Mouse (Mus musculus) limb, embryonic 15.5 days (tissue): Measurements from ENCODE around the gene Slain1. TPM values are rescaled to one million over a fixed set of nuclear protein-coding genes. Genes with fewer than 3 reads are reported as not detected.

ENCODE experiments used
- ATAC-seq: fragments of 200-750 bp; cut with Nextera tagmentation; 2 replicates; pipeline ENCODE4 v1.8.0; 2017; ENCODE audit warnings: low read depth, moderate TSS enrichment; ENCODE audit not compliant: insufficient number of reproducible peaks, low FRiP score, low TSS enrichment
- H3K27ac ChIP-seq: fragments of 300-500 bp; sonication (generic); 2 replicates; pipeline ENCODE4 v1.5.1; 2015; ENCODE audit warnings: moderate library complexity, mild to moderate bottlenecking, inconsistent platforms
- H3K27me3 ChIP-seq: fragments of 300-500 bp; sonication (generic); 2 replicates; pipeline ENCODE4 v1.6.1; 2015; ENCODE audit warnings: inconsistent platforms
- H3K36me3 ChIP-seq: fragments of 300-500 bp; sonication (generic); 2 replicates; pipeline ENCODE4 v1.6.1; 2015; ENCODE audit warnings: inconsistent platforms
- H3K4me1 ChIP-seq: fragments of 300-500 bp; sonication (generic); 2 replicates; pipeline ENCODE4 v1.6.1; 2015; ENCODE audit warnings: inconsistent platforms
- H3K4me2 ChIP-seq: fragments of 300-500 bp; sonication (generic); 2 replicates; pipeline ENCODE4 v1.6.1; 2015; ENCODE audit warnings: mild to moderate bottlenecking, inconsistent platforms
- H3K4me3 ChIP-seq: fragments of 300-500 bp; sonication (generic); 2 replicates; pipeline ENCODE4 v1.5.1; 2015; ENCODE audit warnings: mild to moderate bottlenecking, inconsistent platforms
- H3K9ac ChIP-seq: fragments of 300-500 bp; sonication (generic); 2 replicates; pipeline ENCODE4 v1.6.1; 2015; ENCODE audit warnings: inconsistent platforms
- H3K9me3 ChIP-seq: fragments of 300-500 bp; sonication (generic); 2 replicates; pipeline ENCODE4 v1.6.1; 2016; ENCODE audit warnings: inconsistent platforms
- WGBS: fragments of 180-500 bp; shearing (Covaris S2); methylation state at CpG from one replicate; pipeline ENCODE4 v1.1.7; 2015; 5-methylcytosine and 5-hydroxymethylcytosine counted together
- polyA plus RNA-seq: library from polyadenylated mRNA; unstranded; fragments of >200 nt; fragmentation: Nextera tagmentation; extraction: Ambion mirVana; gene quantifications from 2 replicates; pipeline ENCODE4 v1.2.1, GENCODE M21; 2015

Slain1 gene
- polyA plus RNA-seq, 1 experiment from 2014 or later, result 1.3 TPM

DNA sequence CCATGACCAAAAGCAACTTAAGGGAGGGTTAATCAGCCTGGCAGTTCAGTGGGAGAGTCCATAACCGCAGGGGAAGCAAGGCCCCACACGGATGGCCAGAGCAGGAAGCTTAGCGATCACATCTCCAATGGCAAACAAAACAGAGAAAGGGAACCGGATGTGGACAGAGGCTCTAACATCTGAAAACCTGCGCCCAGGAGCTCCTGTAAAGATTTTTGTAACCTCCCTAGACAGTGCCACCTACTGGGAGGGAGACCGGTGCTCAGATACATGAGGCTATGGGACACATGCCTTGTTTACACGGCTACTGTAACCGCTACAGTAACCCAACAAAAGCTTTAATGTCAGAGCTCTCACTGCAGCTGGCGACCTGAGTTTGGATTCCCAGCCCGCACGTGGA lies 59.2 kb downstream of the Slain1 start:
- Histone ChIP-seq H3K36me3 (no peaks in the 10 kb centered on the region), H3K27me3 (no peaks in the 10 kb centered on the region), H3K27ac (no peak overlapping the region), H3K4me1 (no peaks in the 10 kb centered on the region), H3K9ac (no peak overlapping the region), H3K4me3 (no peak overlapping the region), H3K9me3 (no peaks in the 10 kb centered on the region), H3K4me2 (no peak overlapping the region)
- no peak for ATAC-seq
- WGBS, result 79% methylated on average over 11 of the region's 11 CpGs

DNA sequence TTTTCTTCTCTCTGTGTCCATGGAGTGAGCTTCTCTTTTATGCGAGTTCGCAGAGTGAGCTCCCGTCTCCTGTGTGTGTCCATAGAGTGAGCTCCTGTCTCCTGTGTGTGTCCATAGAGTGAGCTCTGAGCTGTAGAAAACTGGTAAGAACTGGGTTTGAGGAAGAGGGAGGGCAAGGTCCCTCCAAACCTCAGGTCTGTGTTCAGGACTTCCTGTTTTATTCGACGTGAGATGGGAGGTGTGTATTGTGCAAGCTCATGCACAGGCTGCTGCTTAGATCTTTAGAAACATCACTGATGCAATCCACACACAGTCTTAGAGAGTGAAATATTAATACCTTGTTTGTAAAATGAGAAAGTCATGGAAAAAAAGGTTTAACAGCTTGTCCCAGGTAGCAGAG lies 63.0 kb downstream of the Slain1 start:
- H3K4me1 ChIP-seq, result no peaks in the 10 kb centered on the region
- no peaks in the 10 kb centered on the region for H3K27me3 ChIP-seq
- H3K27ac ChIP-seq, result no peak overlapping the region
- no peaks in the 10 kb centered on the region for H3K9me3 ChIP-seq
- ATAC-seq, result no peak
- H3K9ac ChIP-seq, result no peak overlapping the region
- 87% methylated on average over 5 of the region's 5 CpGs for WGBS
- H3K4me2 ChIP-seq, result no peak overlapping the region
- H3K4me3 ChIP-seq, result no peak overlapping the region
- H3K36me3 ChIP-seq, result no peaks in the 10 kb centered on the region

DNA sequence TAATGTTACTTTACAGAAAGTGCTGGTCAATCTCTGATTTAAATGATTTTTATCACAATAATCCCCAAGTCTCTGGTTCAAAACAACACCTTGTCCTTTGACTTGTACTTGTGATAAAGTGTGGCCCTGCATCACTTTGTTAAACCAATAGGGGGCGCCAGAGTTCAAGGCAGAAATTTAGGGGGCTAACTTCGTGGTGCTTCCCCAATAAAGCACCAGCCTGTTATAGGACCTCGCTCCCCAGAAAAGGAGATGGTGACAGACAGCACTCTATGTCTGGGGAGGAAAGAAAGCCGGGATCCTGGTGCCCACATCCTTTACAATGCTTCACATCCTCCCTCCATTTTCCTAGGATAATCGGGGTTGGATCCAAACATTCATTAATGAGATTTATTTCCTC lies 67.5 kb downstream of the Slain1 start:
- H3K36me3 ChIP-seq, result no peaks in the 10 kb centered on the region
- no peak for ATAC-seq
- no peak overlapping the region for H3K9ac ChIP-seq
- no peak overlapping the region for H3K4me3 ChIP-seq
- no peaks in the 10 kb centered on the region for H3K9me3 ChIP-seq
- H3K27ac ChIP-seq, result no peak overlapping the region
- WGBS, result 45% methylated on average over 5 of the region's 5 CpGs
- H3K4me2 ChIP-seq, result no peak overlapping the region
- no peaks in the 10 kb centered on the region for H3K4me1 ChIP-seq
- H3K27me3 ChIP-seq, result no peaks in the 10 kb centered on the region

DNA sequence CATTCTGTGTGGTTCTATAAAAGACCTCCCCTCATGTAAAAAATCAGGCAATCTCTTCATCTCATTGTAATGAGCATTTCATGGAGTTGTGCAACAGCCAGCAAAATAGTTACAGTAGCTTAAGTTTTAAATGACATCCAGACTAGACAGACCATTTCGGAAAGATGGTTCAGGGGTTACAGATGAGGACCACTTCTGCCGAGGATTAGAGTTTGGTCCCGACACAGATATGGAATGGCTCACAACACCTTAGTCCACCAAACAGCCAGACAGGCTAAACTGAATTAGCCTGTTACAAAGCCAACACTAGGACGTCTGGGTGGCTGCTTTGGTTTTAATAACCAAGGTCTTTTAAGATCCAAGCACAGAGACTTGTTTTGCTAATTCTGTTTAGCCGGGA lies 68.0 kb downstream of the Slain1 start:
- H3K9ac ChIP-seq, result no peak overlapping the region
- H3K4me1 ChIP-seq, result no peaks in the 10 kb centered on the region
- no peak overlapping the region for H3K27ac ChIP-seq
- H3K4me3 ChIP-seq, result no peak overlapping the region
- WGBS, result 54% methylated on average over 5 of the region's 5 CpGs
- no peak for ATAC-seq
- no peaks in the 10 kb centered on the region for H3K27me3 ChIP-seq
- H3K36me3 ChIP-seq, result no peaks in the 10 kb centered on the region
- H3K9me3 ChIP-seq, result no peaks in the 10 kb centered on the region
- no peak overlapping the region for H3K4me2 ChIP-seq

DNA sequence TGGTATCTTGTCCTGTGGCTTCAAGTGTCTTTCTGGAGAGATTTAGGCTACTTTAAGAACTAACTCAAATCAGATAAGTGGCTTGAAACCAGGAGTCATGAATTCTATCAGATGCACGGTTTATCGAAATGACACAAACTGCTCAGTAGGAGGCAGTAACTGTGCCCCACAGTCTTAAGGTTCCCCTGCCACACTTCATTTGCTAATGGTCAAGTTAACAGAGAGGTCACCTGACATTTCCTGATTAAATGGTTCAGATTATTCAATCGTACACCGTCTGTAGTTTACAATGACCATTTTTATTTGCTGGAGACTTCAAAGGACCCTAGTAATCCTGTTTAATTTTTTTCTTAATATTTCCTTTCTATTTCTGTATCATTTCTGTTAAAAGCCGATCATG lies 68.4 kb downstream of the Slain1 start:
- no peaks in the 10 kb centered on the region for H3K27me3 ChIP-seq
- no peaks in the 10 kb centered on the region for H3K36me3 ChIP-seq
- no peaks in the 10 kb centered on the region for H3K4me1 ChIP-seq
- no peak overlapping the region for H3K4me3 ChIP-seq
- no peak overlapping the region for H3K27ac ChIP-seq
- no peak overlapping the region for H3K9ac ChIP-seq
- H3K9me3 ChIP-seq, result no peaks in the 10 kb centered on the region
- no peak for ATAC-seq
- 32% methylated on average over 5 of the region's 5 CpGs for WGBS
- no peak overlapping the region for H3K4me2 ChIP-seq

DNA sequence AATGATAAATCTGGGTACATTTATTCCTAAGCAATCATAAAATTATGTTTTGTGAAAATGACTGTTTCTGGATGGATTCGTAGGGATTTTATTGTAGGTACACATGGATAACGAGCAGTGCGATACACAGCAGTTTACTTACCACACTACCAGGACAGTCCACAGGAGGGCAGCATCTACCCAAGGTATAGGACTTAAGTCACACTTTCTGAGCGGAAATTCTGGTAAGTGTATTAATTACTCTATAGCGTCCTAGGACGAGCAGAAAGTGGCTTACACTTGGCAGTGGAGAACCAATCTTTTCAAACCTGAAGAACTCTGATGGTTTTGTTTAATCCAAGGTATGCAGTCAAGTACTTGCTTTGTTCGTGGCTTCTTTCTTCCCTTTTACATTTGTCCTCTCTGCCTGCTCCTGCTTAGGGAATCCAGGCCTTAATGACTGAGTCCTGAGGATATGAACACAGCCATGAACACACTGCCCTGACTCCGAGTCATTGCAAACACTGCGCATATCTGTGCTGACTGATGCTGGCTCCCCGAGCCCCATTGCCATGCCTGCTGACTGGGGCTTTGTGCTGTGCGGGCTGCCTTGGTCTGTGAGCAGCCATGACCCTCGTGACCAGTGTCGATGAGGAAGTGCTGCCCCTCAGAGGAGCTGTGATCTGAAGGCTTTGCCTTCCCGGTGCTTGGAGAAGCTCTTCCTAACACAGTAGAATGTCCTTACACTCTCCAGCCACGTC lies 69.0 kb downstream of the Slain1 start:
- peak; percentile 77 for ATAC-seq
- Histone ChIP-seq H3K27me3 (no peaks in the 10 kb centered on the region), H3K9ac (no peak overlapping the region), H3K27ac (0 out of 2 replicates have a peak overlapping the region, but pooled peaks have one; percentile 57), H3K36me3 (no peaks in the 10 kb centered on the region), H3K9me3 (no peaks in the 10 kb centered on the region), H3K4me2 (peak overlapping the region; percentile 31), H3K4me3 (peak overlapping the region; percentile 14), H3K4me1 (no peaks in the 10 kb centered on the region)
- WGBS, result 20% methylated on average over 15 of the region's 15 CpGs

DNA sequence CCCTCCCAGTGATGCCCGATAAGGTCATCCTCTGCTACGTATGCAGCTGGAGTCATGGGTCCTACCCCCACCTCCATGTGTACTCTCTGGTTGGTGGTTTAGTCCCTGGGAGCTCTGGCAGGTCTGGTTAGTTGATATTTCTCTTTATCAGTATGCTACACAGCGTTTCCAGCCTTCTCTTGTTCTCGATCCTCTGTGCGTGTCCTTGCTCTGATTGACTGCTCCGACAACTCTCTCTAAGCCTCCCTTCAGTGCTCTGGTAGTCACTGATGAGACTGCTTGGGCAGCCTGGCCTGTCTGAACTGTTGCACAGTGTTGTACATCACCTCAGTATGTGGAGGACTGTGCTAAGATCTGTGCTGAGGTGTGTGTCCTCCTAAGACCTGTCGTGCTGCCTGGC lies 70.1 kb downstream of the Slain1 start:
- Histone ChIP-seq H3K4me1 (no peaks in the 10 kb centered on the region), H3K4me3 (no peak overlapping the region), H3K9ac (no peak overlapping the region), H3K4me2 (no peak overlapping the region), H3K27ac (no peak overlapping the region), H3K9me3 (no peaks in the 10 kb centered on the region), H3K27me3 (no peaks in the 10 kb centered on the region), H3K36me3 (no peaks in the 10 kb centered on the region)
- WGBS, result 90% methylated on average over 7 of the region's 7 CpGs
- ATAC-seq, result no peak

DNA sequence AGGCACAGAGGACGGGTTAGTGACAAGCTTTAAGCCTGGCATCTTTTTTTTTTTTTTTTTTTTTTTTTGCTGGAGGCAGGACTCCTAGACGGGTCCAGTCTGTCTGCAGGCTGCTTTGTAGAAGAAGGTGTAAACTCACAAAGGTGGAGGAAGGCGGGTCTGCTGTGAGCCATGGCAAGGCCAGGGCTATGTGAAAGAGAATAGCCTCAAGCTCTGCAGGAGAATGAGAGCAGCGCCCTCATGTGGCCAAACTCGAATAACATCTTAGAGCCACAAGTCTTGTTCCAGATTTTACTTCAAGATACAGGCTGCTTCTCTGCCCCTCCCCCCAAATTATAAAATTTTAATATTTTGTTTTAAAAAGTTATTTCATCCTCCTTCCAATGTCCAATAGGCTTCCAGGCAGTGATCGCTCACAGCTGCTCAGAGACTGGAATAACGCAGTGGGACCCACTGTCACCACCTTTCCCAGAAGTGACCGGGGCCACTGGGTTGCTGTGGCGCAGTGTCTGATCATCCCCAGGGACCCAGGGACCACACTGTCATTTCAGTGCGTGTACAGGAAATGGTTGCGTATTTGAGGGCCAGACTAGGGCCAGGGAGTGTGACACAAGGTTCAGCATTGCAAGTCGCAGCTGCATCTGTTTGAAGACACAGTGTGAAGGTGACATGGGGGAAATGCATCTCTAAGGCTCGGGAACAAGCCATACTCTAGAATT lies 70.8 kb downstream of the Slain1 start:
- no peak overlapping the region for H3K4me2 ChIP-seq
- H3K27me3 ChIP-seq, result no peaks in the 10 kb centered on the region
- H3K4me1 ChIP-seq, result no peaks in the 10 kb centered on the region
- no peaks in the 10 kb centered on the region for H3K9me3 ChIP-seq
- no peak overlapping the region for H3K27ac ChIP-seq
- no peak overlapping the region for H3K4me3 ChIP-seq
- ATAC-seq, result no peak
- WGBS, result 49% methylated on average over 13 of the region's 13 CpGs
- no peaks in the 10 kb centered on the region for H3K36me3 ChIP-seq
- no peak overlapping the region for H3K9ac ChIP-seq

DNA sequence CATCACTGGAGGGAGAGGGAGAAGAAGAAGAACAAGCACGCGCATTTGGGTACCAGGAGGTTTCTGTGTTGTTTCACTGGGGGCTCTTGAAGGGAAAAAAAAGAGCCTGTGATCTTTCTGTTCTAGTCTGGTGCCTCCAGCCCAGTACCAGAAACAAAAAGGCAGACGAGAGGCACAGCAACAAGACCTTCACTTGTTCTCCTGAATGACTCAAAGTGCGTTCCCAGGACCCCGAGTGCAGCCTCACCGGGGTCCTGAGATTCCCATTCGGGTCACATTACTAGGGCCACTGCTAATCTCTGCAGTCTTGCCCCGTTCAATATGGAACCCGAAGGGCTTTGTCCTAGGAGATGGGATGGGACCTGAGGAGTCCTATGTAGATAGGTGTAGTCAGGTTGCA lies 73.3 kb downstream of the Slain1 start:
- Histone ChIP-seq H3K9ac (no peak overlapping the region), H3K4me2 (no peak overlapping the region), H3K27me3 (no peaks in the 10 kb centered on the region), H3K4me1 (no peaks in the 10 kb centered on the region), H3K27ac (no peak overlapping the region), H3K4me3 (no peak overlapping the region), H3K36me3 (no peaks in the 10 kb centered on the region), H3K9me3 (no peaks in the 10 kb centered on the region)
- no peak for ATAC-seq
- 83% methylated on average over 9 of the region's 9 CpGs for WGBS

DNA sequence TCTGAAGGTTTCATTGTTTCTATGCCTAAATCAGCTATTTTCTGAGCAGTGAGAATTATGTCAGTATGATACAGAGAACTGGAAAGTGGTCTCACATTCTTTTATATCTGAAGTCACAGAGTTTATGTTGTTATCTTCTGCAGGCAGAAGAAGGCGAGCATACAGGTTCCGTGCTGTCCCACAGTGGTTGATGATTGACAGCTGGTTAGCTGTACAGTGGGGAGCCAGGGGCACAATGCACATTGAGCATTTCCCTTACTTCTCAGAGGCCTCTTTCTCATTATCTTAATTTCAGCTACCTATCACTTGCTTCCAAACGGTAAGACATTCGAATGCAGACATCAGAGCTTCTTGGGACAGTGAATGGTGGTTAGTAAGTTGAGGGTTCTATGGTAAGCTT lies 73.8 kb downstream of the Slain1 start:
- H3K9ac ChIP-seq, result no peak overlapping the region
- H3K4me3 ChIP-seq, result no peak overlapping the region
- H3K4me1 ChIP-seq, result no peaks in the 10 kb centered on the region
- H3K27me3 ChIP-seq, result no peaks in the 10 kb centered on the region
- WGBS, result 76% methylated on average over 4 of the region's 4 CpGs
- no peak overlapping the region for H3K4me2 ChIP-seq
- no peaks in the 10 kb centered on the region for H3K36me3 ChIP-seq
- ATAC-seq, result no peak
- no peak overlapping the region for H3K27ac ChIP-seq
- no peaks in the 10 kb centered on the region for H3K9me3 ChIP-seq

DNA sequence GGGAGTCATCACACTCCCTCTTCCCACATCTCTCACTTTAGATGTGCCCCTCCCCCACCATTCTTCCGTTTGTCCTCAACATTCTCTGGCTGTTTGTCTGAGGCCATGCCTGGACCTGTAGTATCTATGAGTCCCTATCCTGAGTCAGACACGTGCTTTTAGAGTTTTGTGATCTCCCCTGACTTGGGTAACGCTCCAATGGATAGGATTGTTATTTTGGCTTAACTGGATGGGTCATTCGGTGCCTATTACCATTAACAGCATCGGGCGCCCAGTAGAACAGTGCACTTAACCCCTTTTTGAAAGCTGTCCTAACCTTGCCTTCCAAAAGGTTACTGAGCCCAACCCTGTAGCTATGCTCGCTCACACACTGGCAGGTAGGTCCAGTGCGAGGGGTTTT lies 78.5 kb downstream of the Slain1 start:
- 88% methylated on average over 8 of the region's 8 CpGs for WGBS
- Histone ChIP-seq H3K4me2 (no peak overlapping the region), H3K4me3 (no peak overlapping the region), H3K27me3 (no peaks in the 10 kb centered on the region), H3K36me3 (no peaks in the 10 kb centered on the region), H3K9me3 (no peaks in the 10 kb centered on the region), H3K4me1 (no peaks in the 10 kb centered on the region), H3K27ac (no peak overlapping the region), H3K9ac (no peak overlapping the region)
- no peak for ATAC-seq

DNA sequence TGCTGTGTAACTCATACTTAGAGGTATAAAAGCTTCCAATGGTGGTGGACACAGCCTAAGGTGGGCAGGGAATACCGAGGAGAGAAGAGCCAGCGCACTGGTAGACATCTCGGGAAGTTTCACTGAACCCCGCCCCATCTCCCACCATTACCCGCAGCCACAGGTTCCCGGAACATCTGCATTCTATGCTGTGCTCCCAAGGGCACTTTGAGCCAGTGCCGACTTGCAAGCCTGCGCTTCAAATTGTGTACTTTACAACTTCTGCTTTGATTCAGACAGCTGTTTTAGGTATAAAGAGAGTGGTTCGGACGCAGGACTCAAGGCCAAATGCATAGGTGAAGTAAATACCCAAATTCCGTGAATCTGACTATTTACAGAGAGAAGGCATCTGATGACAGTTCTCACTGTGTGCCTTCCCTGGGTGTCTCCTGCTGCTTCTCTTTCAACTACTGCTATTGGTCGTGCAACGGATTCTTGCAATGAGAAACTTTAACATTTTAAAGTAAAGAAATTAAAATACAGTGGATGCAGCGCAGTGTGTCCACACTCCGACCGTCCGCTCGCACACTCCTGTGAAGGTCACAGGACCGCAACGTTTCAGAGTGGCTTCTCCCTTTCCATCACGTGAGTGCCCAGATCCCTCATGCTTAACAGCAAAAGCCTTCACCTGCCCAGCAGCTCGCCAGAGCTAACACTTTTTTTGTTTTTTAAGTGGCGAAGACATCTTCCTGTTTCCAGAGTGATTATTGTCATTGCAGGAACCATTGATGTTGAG lies 79.1 kb downstream of the Slain1 start:
- no peak overlapping the region for H3K9ac ChIP-seq
- H3K36me3 ChIP-seq, result no peaks in the 10 kb centered on the region
- H3K4me1 ChIP-seq, result no peaks in the 10 kb centered on the region
- 54% methylated on average over 23 of the region's 23 CpGs for WGBS
- H3K9me3 ChIP-seq, result no peaks in the 10 kb centered on the region
- no peak overlapping the region for H3K27ac ChIP-seq
- H3K4me2 ChIP-seq, result no peak overlapping the region
- no peaks in the 10 kb centered on the region for H3K27me3 ChIP-seq
- no peak overlapping the region for H3K4me3 ChIP-seq
- ATAC-seq, result no peak
